Mouse (Mus musculus): Measurements from ENCODE around the gene AC109138.7.

GRCm38 (mm10) chr19:4247010-4247409 is 32.9 kb downstream of the AC109138.7 start:
- TF ChIP-seq POLR2A (IDR thresholded peaks at IDR 0.05; ENCODE audit: extremely low read depth, insufficient read depth, low read length) (no peak), CTCF (IDR thresholded peaks at IDR 0.05; ENCODE audit: extremely low read depth, insufficient read depth, low read length) (no peak)

All from cortical plate, adult 2 months (tissue).